Mouse (Mus musculus) adrenal gland, postnatal 36 days (tissue): Measurements from ENCODE around the gene Fmnl3. TPM values are rescaled to one million over a fixed set of nuclear protein-coding genes. Genes with fewer than 3 reads are reported as not detected.

Source experiments
- DNase-seq, 2 experiments: peaks; one replicate each; pipeline ENCODE4 v3.0.0; 2021; ENCODE audit warnings: mixed read lengths in 1 of 2
- total RNA-seq, 2 experiments: library from RNA; stranded (reverse); gene quantifications; 2 replicates each; pipeline ENCODE4 v1.2.3; 2021

The Fmnl3 gene
- total RNA-seq, 2 experiments from 2014 or later, result 17.3 to 22.1 TPM

DNA sequence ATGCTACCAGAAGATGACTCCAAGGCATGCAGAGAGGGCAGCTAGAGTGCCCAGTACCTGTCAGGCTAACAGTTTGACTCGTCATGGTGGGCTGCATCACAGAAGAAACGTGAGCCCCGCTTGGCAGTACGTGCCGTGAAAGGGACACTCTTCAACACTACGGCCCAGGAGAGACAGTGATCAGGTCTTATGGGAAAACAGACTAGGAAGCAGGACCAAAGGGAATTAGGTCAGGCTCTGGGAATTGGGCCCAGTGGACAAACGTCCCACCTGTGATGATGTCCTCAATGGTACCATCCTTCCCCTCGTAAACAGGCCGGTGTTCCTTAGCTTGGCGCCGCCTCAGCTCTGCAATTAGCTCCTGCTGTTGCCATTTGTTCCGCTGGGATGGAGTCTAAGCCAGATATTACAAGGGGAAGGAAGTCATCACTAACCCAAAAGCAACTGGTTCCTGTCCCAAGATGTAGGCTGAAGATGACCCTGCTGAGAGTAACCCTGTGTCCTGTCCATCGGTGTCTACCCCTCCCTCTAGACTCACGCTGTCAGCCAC is 51.3 kb downstream of the Fmnl3 start:
- DNase-seq, result no peak

DNA sequence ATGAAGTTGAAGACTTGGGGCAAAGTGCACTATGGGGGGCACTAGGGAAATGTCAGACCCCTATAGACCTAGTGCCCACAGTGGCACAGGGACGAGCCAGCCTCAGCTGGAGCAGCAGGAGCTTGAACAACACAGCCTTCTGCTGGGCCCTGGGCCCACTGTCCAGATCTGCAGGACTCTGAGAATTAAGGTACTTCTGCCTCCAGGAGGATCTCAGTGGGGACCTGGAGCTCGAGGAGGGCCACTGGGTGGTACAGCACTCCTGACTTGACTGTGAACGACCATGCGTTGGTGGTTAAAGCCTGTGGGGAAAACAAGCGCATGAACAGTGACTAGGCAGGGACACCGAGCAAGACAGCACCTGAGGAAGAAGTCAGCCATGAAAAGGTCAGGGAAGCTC is 52.2 kb downstream of the Fmnl3 start:
- DNase-seq, result no peak

DNA sequence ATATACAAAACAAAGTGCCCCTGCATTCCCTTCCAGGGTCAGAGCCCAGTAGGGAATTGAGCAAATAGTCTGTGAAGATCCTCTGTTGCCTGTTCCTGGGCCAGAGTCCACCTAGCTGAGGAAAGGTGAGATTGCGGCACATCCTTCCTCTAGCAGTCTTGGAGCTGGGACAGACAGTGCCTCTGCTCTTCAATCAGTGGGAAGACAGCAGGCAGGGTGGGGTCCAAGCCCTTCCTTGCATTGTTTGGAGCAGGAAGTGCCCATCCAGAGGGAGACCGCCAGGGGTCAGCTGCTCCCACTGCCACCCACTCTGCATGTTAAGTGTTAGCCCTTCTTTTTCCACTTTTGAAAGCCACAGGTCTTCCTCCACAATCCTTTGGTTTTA is 53.0 kb downstream of the Fmnl3 start:
- peak; percentile 49 to 57 for DNase-seq

- peak; percentile 71 to 81 for DNase-seq
Measured at GRCm38 (mm10) chr15:99316314-99317266, 53.7 kb downstream of the Fmnl3 start.

DNA sequence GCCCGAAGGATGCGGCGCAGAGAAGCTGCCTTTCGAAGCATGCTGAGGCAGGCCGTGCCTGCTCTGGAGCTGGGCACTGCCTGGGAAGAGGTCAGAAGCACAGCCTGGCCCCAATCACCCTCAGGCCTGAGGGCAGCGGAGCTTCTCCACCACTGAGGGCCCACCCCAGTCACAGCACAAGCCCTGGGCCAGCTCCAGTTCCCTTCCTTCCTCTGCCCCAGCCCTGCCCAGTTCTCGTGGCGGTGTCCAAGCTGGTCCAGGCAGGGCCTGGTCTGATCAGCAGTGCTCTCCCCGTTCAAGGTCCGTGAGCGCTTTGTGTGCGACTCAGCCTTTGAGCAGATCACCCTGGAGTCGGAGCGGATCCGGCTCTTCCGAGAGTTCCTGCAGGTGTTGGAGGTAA is 55.4 kb downstream of the Fmnl3 start:
- DNase-seq, result peak in 1 of 2 experiments; percentile 21

DNA sequence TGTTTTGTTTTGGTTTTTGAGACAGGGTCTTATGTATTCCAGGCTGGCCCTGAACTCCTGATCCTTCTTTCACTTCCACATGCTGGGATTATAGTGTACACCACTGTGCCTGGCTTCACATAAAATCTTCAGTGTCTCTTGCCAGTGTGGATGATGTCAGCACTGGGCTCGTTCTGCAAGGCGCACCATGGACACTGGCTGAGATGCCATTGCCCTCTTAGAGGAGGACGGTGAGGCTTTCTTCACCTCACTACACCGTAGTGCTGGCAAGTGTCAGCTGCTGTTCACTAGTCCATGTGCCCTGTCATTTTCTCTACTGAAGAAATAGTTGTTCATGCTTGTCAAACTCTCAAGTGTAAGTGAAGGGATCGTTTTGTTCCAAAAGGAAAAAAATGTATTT is 59.7 kb downstream of the Fmnl3 start:
- DNase-seq, result no peak

GRCm38 (mm10) chr15:99309549-99309948 is 60.7 kb downstream of the Fmnl3 start:
- DNase-seq, result no peak

DNA sequence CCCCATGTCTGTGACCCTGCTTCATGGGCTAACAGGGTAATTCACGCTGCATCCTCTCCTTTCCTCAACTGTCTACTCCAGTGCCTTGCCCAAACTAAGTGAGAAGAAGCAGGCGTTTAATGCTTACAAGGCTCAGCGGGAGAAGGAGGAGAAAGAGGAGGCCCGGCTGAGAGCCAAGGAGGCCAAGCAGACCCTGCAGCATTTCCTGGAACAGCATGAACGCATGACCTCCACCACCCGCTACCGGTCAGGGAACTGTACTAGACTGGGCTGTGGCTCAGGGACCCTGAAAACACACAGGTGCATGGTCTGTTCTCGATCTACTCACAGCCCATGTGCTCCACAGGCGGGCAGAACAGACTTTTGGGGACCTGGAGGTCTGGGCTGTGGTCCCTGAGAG is 62.8 kb downstream of the Fmnl3 start:
- no peak for DNase-seq

- no peak for DNase-seq
Measured at GRCm38 (mm10) chr15:99296213-99296612, 74.1 kb downstream of the Fmnl3 start.

- peak; percentile 41 to 62 for DNase-seq
Measured at GRCm38 (mm10) chr15:99295484-99295981, 74.7 kb downstream of the Fmnl3 start, which contains the start of gene Fam186b. Gene Fam186b, minus strand, starts transcription at chr15:99295888.

- peak; percentile 96 to 97 for DNase-seq
Measured at GRCm38 (mm10) chr15:99294813-99295374, 75.4 kb downstream of the Fmnl3 start, which contains the start of gene Prpf40b. Gene Prpf40b, plus strand, starts transcription at chr15:99295087.

GRCm38 (mm10) chr15:99294287-99294686 is 76.0 kb downstream of the Fmnl3 start:
- DNase-seq, result no peak

DNA sequence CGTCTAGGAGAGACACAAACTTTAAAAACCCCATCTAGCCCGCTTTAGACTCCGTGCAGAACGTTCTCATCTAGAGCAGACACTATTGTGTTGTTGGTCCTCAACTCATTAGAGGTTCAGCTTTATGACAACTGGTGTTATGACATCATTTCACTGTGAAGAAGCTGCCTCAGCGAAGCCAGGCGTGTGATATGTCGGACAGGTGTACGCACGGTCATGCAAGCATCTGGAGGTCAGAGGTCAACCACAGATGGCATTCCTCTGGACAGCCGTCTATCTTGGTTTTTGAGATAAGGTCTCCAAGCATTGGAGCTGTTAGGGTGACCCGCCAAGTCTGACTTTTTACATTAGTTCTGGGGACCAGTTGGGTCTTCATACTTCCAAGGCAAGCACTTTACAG is 79.7 kb downstream of the Fmnl3 start:
- no peak for DNase-seq

DNA sequence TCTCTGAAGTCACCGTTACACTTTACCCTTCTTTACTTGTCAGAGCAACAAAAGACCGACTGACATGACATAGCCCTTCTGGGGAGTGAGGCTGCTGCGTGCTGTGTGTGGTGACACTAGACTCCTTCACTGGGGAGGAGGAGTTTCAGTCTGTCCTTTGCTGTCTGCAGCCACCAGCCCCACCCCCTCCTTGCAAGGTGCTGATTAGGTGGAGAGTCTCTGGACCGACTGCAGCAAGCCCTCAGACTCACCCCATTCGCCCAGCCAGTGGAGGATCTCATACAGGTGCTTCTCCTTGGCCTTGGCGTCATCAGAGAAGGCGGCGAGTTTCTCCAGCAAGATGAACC is 85.1 kb downstream of the Fmnl3 start:
- DNase-seq, result no peak

DNA sequence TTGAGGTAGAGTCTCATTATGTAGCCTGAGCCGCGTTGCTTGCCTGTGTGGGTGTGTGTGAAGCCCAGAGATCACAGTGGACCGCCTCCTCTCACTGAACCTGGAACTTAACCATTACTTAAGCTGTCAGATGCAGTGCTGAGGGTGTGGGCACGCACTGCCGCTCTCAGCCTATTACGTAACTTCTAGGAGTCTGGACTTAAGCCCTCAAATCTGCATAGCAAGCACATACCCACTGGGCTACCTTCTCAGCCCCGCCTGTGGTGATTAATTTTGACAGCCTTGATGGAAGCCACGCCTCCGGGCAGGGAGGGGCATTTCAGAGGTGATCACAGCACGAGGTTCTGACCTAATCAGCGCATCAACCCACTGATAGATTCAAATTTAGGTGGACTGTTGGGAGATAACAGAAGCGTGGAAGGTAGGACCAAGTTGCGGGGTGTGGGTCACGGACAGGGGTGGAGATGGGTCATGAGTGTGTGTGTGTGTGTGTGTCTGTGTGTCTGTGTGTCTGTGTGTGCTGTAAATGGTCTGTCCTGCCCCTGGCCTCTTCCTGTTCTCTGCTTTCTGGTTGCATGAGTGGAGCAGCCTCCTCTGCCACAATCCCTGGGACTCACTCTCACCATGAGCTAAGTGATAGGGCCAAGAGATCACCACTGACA is 85.6 kb downstream of the Fmnl3 start:
- DNase-seq, result no peak

DNA sequence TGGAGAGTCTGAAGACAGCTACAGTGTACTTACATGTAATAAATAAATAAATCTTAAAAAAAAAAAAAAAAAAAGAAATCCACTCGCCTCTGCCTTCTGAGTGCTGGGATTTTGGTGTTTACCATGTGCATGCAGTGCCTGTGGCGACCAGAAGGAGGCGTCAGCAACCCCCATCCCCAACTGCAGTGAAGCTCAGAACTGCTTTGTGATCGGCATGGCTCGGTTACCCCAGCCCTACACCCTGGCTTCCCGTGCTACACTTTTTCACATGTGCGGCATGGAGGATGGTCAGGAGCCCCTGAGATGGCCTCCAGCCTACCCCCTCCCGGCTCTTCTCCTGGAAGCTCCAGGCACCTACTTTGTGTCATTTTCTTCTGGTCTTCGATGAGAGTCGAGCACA is 86.8 kb downstream of the Fmnl3 start:
- no peak for DNase-seq

DNA sequence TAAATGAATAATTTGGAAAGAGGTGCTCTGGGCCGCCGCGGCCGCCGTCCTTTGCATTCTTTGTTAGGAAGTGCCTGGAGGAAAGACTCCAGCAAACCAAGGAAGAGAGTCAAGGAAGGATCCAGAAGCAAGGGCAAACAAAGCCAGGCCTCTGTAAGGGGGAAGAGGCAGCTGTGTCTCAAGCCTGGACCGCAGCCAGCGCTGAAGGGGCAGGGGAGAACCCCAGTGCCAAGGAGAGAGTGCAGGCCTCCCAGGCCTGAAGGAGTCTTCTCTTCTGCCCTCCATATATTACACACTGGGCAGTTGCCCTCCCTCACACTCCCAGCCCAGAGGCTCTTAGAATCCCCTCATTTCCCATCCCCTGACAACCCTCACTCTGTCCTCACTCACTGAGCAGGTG is 92.0 kb downstream of the Fmnl3 start:
- DNase-seq, result no peak

- no peak for DNase-seq
Measured at GRCm38 (mm10) chr15:99276095-99276494, 94.2 kb downstream of the Fmnl3 start.
